Mouse (Mus musculus): ENCODE data around the gene Tunar. TPM values are rescaled to one million over a fixed set of nuclear protein-coding genes. Genes with fewer than 3 reads are reported as not detected.

The Tunar gene
- polyA plus RNA-seq, 1 experiment from 2014 or later, result 10.0 TPM

GRCm38 (mm10) chr12:105413909-105414308, 80.2 kb downstream of the Tunar start:
- no peaks in the 10 kb centered on the region for H3K27me3 ChIP-seq
- H3K4me1 ChIP-seq (replicated peaks), result peaks cover 4% of the 10 kb centered on the region; the same call in 1 of the 2 replicates
- no peak for ATAC-seq (ENCODE audit: low read depth)
- no peak overlapping the region for H3K4me3 ChIP-seq
- H3K9ac ChIP-seq, result 0 out of 2 replicates have a peak overlapping the region, but pooled peaks have one; percentile 8
- no peaks in the 10 kb centered on the region for H3K9me3 ChIP-seq
- no peaks in the 10 kb centered on the region for H3K36me3 ChIP-seq
- no peak overlapping the region for H3K4me2 ChIP-seq
- WGBS, result 77% methylated on average over 8 of the region's 8 CpGs
- H3K27ac ChIP-seq (replicated peaks), result no peak overlapping the region

GRCm38 (mm10) chr12:105420476-105420875, 86.8 kb downstream of the Tunar start:
- H3K36me3 ChIP-seq, result no peaks in the 10 kb centered on the region
- no peaks in the 10 kb centered on the region for H3K9me3 ChIP-seq
- H3K27me3 ChIP-seq, result no peaks in the 10 kb centered on the region
- H3K27ac ChIP-seq (replicated peaks), result no peak overlapping the region
- no peak overlapping the region for H3K9ac ChIP-seq
- H3K4me1 ChIP-seq (replicated peaks), result no peaks in the 10 kb centered on the region
- H3K4me3 ChIP-seq, result no peak overlapping the region
- 55% methylated on average over 6 of the region's 6 CpGs for WGBS
- ATAC-seq (ENCODE audit: low read depth), result no peak
- H3K4me2 ChIP-seq, result no peak overlapping the region

GRCm38 (mm10) chr12:105426541-105426940, 92.9 kb downstream of the Tunar start:
- Histone ChIP-seq H3K4me3 (no peak overlapping the region), H3K36me3 (no peaks in the 10 kb centered on the region), H3K27me3 (no peaks in the 10 kb centered on the region), H3K9me3 (no peaks in the 10 kb centered on the region), H3K9ac (no peak overlapping the region), H3K4me1 (replicated peaks) (peaks cover 4% of the 10 kb centered on the region; the same call in 1 of the 2 replicates), H3K27ac (replicated peaks) (no peak overlapping the region), H3K4me2 (no peak overlapping the region)
- ATAC-seq (ENCODE audit: low read depth), result no peak
- 79% methylated on average over 7 of the region's 7 CpGs for WGBS

GRCm38 (mm10) chr12:105427039-105427757, 93.5 kb downstream of the Tunar start:
- Histone ChIP-seq H3K9ac (no peak overlapping the region), H3K4me1 (replicated peaks) (peaks cover 4% of the 10 kb centered on the region; the same call in 1 of the 2 replicates), H3K4me2 (0 out of 2 replicates have a peak overlapping the region, but pooled peaks have one; percentile 21), H3K27ac (replicated peaks) (no peak overlapping the region), H3K9me3 (no peaks in the 10 kb centered on the region), H3K4me3 (no peak overlapping the region), H3K27me3 (no peaks in the 10 kb centered on the region), H3K36me3 (no peaks in the 10 kb centered on the region)
- ATAC-seq (ENCODE audit: low read depth), result peak; percentile 67
- 28% methylated on average over 10 of the region's 10 CpGs for WGBS

GRCm38 (mm10) chr12:105431872-105432271, 98.2 kb downstream of the Tunar start:
- WGBS, result 51% methylated on average over 3 of the region's 3 CpGs
- ATAC-seq (ENCODE audit: low read depth), result no peak

GRCm38 (mm10) chr12:105432807-105433206, 99.1 kb downstream of the Tunar start:
- Histone ChIP-seq H3K4me3 (no peak overlapping the region), H3K27ac (replicated peaks) (no peak overlapping the region), H3K4me2 (no peak overlapping the region), H3K4me1 (replicated peaks) (no peaks in the 10 kb centered on the region), H3K36me3 (no peaks in the 10 kb centered on the region), H3K27me3 (no peaks in the 10 kb centered on the region), H3K9ac (no peak overlapping the region; the same call in 1 of the 2 replicates), H3K9me3 (no peaks in the 10 kb centered on the region)
- ATAC-seq (ENCODE audit: low read depth), result no peak
- WGBS, result 73% methylated on average over 3 of the region's 3 CpGs

More at GRCm38 (mm10) chr12:105431872-105432271, 98.2 kb downstream of the Tunar start:
- Histone ChIP-seq H3K4me1 (replicated peaks) (peaks cover 4% of the 10 kb centered on the region; the same call in 1 of the 2 replicates), H3K27me3 (no peaks in the 10 kb centered on the region), H3K4me2 (no peak overlapping the region), H3K36me3 (no peaks in the 10 kb centered on the region), H3K9me3 (no peaks in the 10 kb centered on the region), H3K4me3 (no peak overlapping the region), H3K9ac (no peak overlapping the region), H3K27ac (replicated peaks) (no peak overlapping the region)

Other genes starting within 250 kb of the Tunar start
- gene Tcl1b2, start 187.9 kb upstream of the Tunar start, polyA plus RNA-seq (2015; fragmentation: Nextera tagmentation; extraction: Ambion mirVana), result not detected in 2 replicates
- gene Tcl1b1, start 174.2 kb upstream of the Tunar start, polyA plus RNA-seq (2015; fragmentation: Nextera tagmentation; extraction: Ambion mirVana), result not detected in 2 replicates
- gene Tcl1b5, start 157.5 kb upstream of the Tunar start, polyA plus RNA-seq (2015; fragmentation: Nextera tagmentation; extraction: Ambion mirVana), result not detected in 2 replicates
- gene Tcl1b3, start 142.8 kb upstream of the Tunar start, polyA plus RNA-seq (2015; fragmentation: Nextera tagmentation; extraction: Ambion mirVana), result not detected in 2 replicates
- gene Tcl1b4, start 131.9 kb upstream of the Tunar start, polyA plus RNA-seq (2015; fragmentation: Nextera tagmentation; extraction: Ambion mirVana), result not detected in 2 replicates
- gene Tcl1, start 111.1 kb upstream of the Tunar start, polyA plus RNA-seq (2015; fragmentation: Nextera tagmentation; extraction: Ambion mirVana), result not detected in 2 replicates
- 10.5 and 11.8 TPM in 2 replicates for gene D430019H16Rik, start 120.0 kb downstream of the Tunar start, polyA plus RNA-seq (2015; fragmentation: Nextera tagmentation; extraction: Ambion mirVana)
- gene Bdkrb2, start 229.4 kb downstream of the Tunar start, polyA plus RNA-seq (2015; fragmentation: Nextera tagmentation; extraction: Ambion mirVana), result 4.5 and 5.2 TPM in 2 replicates